Mouse (Mus musculus) cerebellum, adult (tissue): Measurements from ENCODE around the gene Gdpd5.

Source experiments
- ATAC-seq: cut with Nextera tagmentation; 2 replicates; pipeline ENCODE4 v1.9.2; 2017; ENCODE audit warnings: mild to moderate bottlenecking, moderate library complexity, mixed read lengths; ENCODE audit not compliant: insufficient number of reproducible peaks, low FRiP score, low TSS enrichment

Gene Gdpd5

GRCm38 (mm10) chr7:99434672-99435250, 53.5 kb downstream of the Gdpd5 start:
- no peak for ATAC-seq

- ATAC-seq = no peak
These were observed 55.3 kb downstream of the Gdpd5 start for GRCm38 (mm10) chr7:99436530-99436929.

GRCm38 (mm10) chr7:99438881-99439280, 57.7 kb downstream of the Gdpd5 start:
- no peak for ATAC-seq

- ATAC-seq = no peak
These were observed 60.4 kb downstream of the Gdpd5 start for GRCm38 (mm10) chr7:99441534-99442072.

- ATAC-seq = no peak
These were observed 62.0 kb downstream of the Gdpd5 start for GRCm38 (mm10) chr7:99443164-99443563.

GRCm38 (mm10) chr7:99444012-99444411, 62.8 kb downstream of the Gdpd5 start:
- ATAC-seq = no peak

GRCm38 (mm10) chr7:99445833-99446232, 64.6 kb downstream of the Gdpd5 start:
- ATAC-seq = no peak

- ATAC-seq = no peak
These were observed 66.1 kb downstream of the Gdpd5 start for GRCm38 (mm10) chr7:99447323-99447722.

GRCm38 (mm10) chr7:99448619-99449018, 67.4 kb downstream of the Gdpd5 start:
- no peak for ATAC-seq

GRCm38 (mm10) chr7:99449063-99449462, 67.8 kb downstream of the Gdpd5 start:
- ATAC-seq = no peak

GRCm38 (mm10) chr7:99449751-99450150, 68.5 kb downstream of the Gdpd5 start:
- no peak for ATAC-seq

- peak; percentile 49 for ATAC-seq
These were observed 69.5 kb downstream of the Gdpd5 start for GRCm38 (mm10) chr7:99450703-99451102.

GRCm38 (mm10) chr7:99452859-99453258, 71.6 kb downstream of the Gdpd5 start:
- ATAC-seq = no peak

GRCm38 (mm10) chr7:99454044-99454443, 72.8 kb downstream of the Gdpd5 start:
- ATAC-seq = no peak

GRCm38 (mm10) chr7:99458849-99459248, 77.6 kb downstream of the Gdpd5 start:
- no peak for ATAC-seq

GRCm38 (mm10) chr7:99459888-99460652, 78.9 kb downstream of the Gdpd5 start:
- no peak for ATAC-seq

- no peak for ATAC-seq
These were observed 81.9 kb downstream of the Gdpd5 start for GRCm38 (mm10) chr7:99463120-99463519.

GRCm38 (mm10) chr7:99465811-99466210, 84.6 kb downstream of the Gdpd5 start, which contains the start of gene Klhl35:
Klhl35 (plus strand) TSS chr7:99466004.
- ATAC-seq = no peak

GRCm38 (mm10) chr7:99467916-99468282, 86.7 kb downstream of the Gdpd5 start:
- peak; percentile 51 for ATAC-seq

GRCm38 (mm10) chr7:99468283-99469132, 87.3 kb downstream of the Gdpd5 start:
- ATAC-seq = 0 out of 2 replicates have a peak, but pooled peaks have one; percentile 27
